Mouse (Mus musculus) brain, adult 2 months (tissue): ENCODE measurements at regions not wholly inside any gene's neighbourhood (a gene's known extent, or its start where the extent isn't known, plus 50 kb on each side); places are given as distances from the start of the nearest gene placed in this dataset.
A peak's percentile ranks its signal among the peaks of the same experiment; 100 is the strongest.

Experiments used
- DNase-seq: peaks from one replicate; pipeline ENCODE4 v3.0.0; 2011; ENCODE audit warnings: low read depth, low spot score

- DNase-seq: peak; percentile 16
These were observed 927.2 kb upstream of the Ghitm start for GRCm38 (mm10) chr14:38062271-38062670.

- peak; percentile 1 for DNase-seq
These were observed 918.7 kb upstream of the Ghitm start for GRCm38 (mm10) chr14:38053770-38054169.
